Mouse (Mus musculus) neural tube, embryonic 14.5 days (tissue): ENCODE measurements around the gene Ly6g6e. TPM values are rescaled to one million over a fixed set of nuclear protein-coding genes. Genes with fewer than 3 reads are reported as not detected.

Experiments used
- ATAC-seq: fragments of 200-750 bp; cut with Nextera tagmentation; 2 replicates; pipeline ENCODE4 v1.8.0; 2017; ENCODE audit warnings: low read depth, mild to moderate bottlenecking, moderate TSS enrichment, moderate library complexity
- H3K27ac ChIP-seq: fragments of 300-500 bp; sonication (generic); 2 replicates; pipeline ENCODE4 v1.5.1; 2014; ENCODE audit warnings: low read depth, mild to moderate bottlenecking, control low read depth, low read length, moderate library complexity, mixed read lengths
- H3K27me3 ChIP-seq: fragments of 300-500 bp; sonication (generic); 2 replicates; pipeline ENCODE4 v1.6.1; 2014; ENCODE audit warnings: low read length; ENCODE audit not compliant: control insufficient read depth, insufficient read depth
- H3K36me3 ChIP-seq: fragments of 300-500 bp; sonication (generic); 2 replicates; pipeline ENCODE4 v1.6.1; 2014; ENCODE audit warnings: low read length, mixed read lengths; ENCODE audit not compliant: control insufficient read depth, insufficient read depth
- H3K4me1 ChIP-seq: fragments of 300-500 bp; sonication (generic); 2 replicates; pipeline ENCODE4 v1.6.1; 2014; ENCODE audit warnings: low read length; ENCODE audit not compliant: control insufficient read depth, insufficient read depth
- H3K4me2 ChIP-seq: fragments of 300-500 bp; sonication (generic); 2 replicates; pipeline ENCODE4 v1.6.1; 2014; ENCODE audit warnings: mild to moderate bottlenecking, low read depth, low read length, control low read depth
- H3K4me3 ChIP-seq: fragments of 300-500 bp; sonication (generic); 2 replicates; pipeline ENCODE4 v1.5.1; 2014; ENCODE audit warnings: low read depth, low read length, control low read depth, mixed read lengths
- H3K9ac ChIP-seq: fragments of 300-500 bp; sonication (generic); replicated peaks from 2 replicates; pipeline ENCODE4 v1.6.1; 2014; ENCODE audit warnings: low read depth, mild to moderate bottlenecking, control low read depth, low read length, mixed read lengths
- H3K9me3 ChIP-seq: fragments of 300-500 bp; sonication (generic); 2 replicates; pipeline ENCODE4 v1.6.1; 2016; ENCODE audit warnings: low read length; ENCODE audit not compliant: control insufficient read depth
- WGBS: fragments of 180-500 bp; shearing (Covaris S2); extraction: QIAGEN DNeasy Blood & Tissue Kit; methylation state at CpG from one replicate; pipeline ENCODE4 v1.1.7; 2014; 5-methylcytosine and 5-hydroxymethylcytosine counted together
- polyA plus RNA-seq: library from polyadenylated mRNA; unstranded; fragments of >200 nt; fragmentation: Nextera tagmentation; extraction: Ambion mirVana; gene quantifications from 2 replicates; pipeline ENCODE4 v1.2.1, GENCODE M21; 2014

Ly6g6e gene
- polyA plus RNA-seq, 1 experiment from 2014 or later, result 0.66 TPM

DNA sequence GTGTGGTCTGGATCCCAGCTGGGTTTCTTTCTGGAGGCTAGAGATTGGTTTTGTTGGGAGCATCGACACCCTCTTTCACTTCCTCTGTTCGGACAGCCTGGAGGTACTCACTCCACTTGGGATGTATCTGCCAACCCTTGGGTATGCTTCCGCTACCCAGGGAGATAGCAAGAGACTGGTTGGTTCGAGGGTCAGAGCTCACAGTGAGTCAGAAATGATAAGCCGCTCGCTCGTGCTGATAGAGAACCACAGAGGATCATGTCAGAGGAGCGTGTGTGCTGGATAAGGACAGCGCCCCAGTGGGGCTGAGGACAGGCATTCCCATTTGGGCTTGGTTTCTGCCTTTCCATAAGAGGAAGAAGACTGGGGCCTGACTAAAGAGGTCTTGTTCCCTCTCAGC, 3.1 kb downstream of the Ly6g6e start:
- H3K36me3 ChIP-seq, result no peaks in the 10 kb centered on the region
- no peak for ATAC-seq
- H3K9ac ChIP-seq, result no peak overlapping the region

DNA sequence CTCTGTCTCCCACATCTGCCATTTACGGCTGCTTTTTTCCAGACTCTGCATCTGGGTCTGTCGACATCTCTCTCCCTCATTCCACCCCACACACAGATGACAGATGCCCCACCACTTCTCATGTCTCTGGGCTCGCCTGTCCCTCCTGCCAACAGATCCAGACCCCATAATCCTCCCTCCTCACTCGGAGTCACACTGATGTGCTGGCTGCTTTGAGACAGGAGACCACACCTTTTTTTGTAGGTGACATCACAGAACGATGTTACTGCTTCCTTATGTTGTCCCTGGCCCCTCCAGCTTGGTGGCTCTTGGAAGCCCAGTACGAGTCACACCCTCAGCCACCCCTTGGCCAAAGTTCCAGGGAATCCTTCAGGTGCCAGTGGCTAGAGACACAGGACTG, 3.5 kb downstream of the Ly6g6e start:
- 67% methylated on average over 6 of the region's 6 CpGs for WGBS
- H3K9ac ChIP-seq, result no peak overlapping the region
- H3K4me1 ChIP-seq, result peaks cover 5% of the 10 kb centered on the region; the same call in 1 of the 2 replicates
- no peak overlapping the region for H3K4me3 ChIP-seq
- no peaks in the 10 kb centered on the region for H3K36me3 ChIP-seq
- H3K4me2 ChIP-seq, result no peak overlapping the region
- ATAC-seq, result no peak
- no peaks in the 10 kb centered on the region for H3K27me3 ChIP-seq
- no peaks in the 10 kb centered on the region for H3K9me3 ChIP-seq
- no peak overlapping the region for H3K27ac ChIP-seq

More for the DNA sequence above, 3.1 kb downstream of the Ly6g6e start:
- H3K27ac ChIP-seq, result no peak overlapping the region
- no peaks in the 10 kb centered on the region for H3K9me3 ChIP-seq
- peaks cover 5% of the 10 kb centered on the region; the same call in 1 of the 2 replicates for H3K4me1 ChIP-seq
- no peaks in the 10 kb centered on the region for H3K27me3 ChIP-seq
- no peak overlapping the region for H3K4me3 ChIP-seq
- no peak overlapping the region for H3K4me2 ChIP-seq
- WGBS, result 68% methylated on average over 9 of the region's 9 CpGs

DNA sequence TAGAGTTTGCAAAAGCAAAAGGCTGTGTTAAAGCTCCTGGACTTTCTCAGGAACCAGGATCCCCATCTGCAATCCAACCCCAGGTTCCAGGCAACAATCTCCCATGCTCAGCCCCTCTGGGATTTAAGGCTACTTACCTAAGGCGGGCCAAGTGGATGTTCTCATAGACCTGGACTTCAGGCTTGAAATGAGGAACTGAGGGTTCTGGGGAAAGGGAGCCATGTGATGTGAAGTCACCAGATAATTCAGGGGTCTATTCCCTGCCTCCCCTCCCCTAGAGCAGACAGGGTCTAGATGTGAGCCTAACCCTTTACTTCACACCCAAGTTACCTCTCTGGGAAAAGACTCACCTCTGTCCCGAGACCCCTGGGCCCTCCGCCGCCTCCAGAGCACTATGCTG, 4.0 kb downstream of the Ly6g6e start:
- H3K4me2 ChIP-seq, result no peak overlapping the region
- H3K9me3 ChIP-seq, result no peaks in the 10 kb centered on the region
- peaks cover 5% of the 10 kb centered on the region; the same call in 1 of the 2 replicates for H3K4me1 ChIP-seq
- H3K9ac ChIP-seq, result no peak overlapping the region
- no peaks in the 10 kb centered on the region for H3K27me3 ChIP-seq
- 81% methylated on average over 4 of the region's 4 CpGs for WGBS
- no peaks in the 10 kb centered on the region for H3K36me3 ChIP-seq
- H3K27ac ChIP-seq, result no peak overlapping the region
- H3K4me3 ChIP-seq, result no peak overlapping the region
- no peak for ATAC-seq

DNA sequence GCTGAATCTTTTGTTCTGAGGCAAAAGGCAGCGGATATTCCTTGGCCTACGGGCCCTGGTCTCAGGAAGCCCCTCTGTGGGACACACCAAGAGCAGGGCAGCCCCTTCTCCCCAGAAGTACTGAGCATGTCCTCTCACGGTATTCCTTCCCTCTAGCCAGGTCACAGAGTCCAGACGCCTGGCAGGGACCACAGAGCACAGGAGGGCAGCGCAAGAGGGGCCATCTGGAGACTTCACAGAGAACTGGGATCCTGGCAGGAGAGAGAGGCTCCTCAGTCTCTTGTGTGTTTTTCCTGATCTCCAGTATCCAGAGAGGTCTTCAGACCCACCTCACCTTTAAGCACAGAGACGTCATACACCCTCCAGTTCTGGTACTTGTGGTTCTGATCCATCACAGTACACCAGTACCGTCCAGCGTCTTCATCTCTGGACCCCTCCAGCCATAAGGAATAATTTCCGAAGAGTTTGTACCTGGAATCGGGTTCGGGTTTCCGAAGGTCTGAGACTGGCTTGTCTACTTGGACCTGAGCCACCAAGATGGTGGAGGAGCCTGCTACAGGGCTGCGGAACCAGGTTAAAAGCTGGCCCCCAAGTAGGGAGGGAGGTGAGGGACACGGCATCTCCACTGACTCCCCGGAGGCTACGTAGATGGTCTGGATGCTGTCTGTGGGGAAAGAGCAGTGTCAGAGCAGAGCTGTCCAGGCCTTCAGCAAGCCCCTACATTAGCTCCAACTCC, 6.3 kb downstream of the Ly6g6e start:
- Histone ChIP-seq H3K9me3 (no peaks in the 10 kb centered on the region), H3K4me2 (no peak overlapping the region), H3K4me3 (no peak overlapping the region), H3K27me3 (no peaks in the 10 kb centered on the region), H3K27ac (no peak overlapping the region), H3K4me1 (peaks cover 1% of the 10 kb centered on the region; the same call in 1 of the 2 replicates), H3K36me3 (no peaks in the 10 kb centered on the region), H3K9ac (no peak overlapping the region)
- 87% methylated on average over 16 of the region's 16 CpGs for WGBS
- no peak for ATAC-seq

DNA sequence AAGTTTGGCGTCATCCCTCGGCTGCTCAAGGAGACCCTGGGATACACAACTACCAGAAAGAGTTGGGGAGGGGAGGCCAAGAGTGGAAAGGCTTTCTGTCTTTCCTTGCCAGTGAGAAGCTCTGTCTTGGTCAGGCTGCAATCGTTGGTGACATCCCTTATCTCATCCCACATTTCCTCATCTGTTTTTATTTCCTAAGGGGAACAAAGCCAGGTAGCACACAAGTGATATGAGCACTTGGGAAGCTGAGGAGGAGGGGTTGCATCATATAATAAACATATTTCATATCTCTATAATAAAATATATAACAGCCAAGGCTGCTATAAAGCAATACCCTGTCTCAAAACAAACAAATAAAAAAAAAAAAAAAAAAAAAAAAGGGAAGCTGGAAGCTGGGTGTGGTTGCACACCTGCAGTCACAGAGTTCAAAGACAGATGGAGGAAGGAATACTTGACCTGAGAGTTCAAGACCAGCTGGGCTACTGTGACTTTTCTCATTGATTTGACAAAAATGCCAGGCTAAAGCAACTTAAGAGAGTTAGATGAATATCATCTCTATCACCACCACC, 7.3 kb downstream of the Ly6g6e start:
- no peaks in the 10 kb centered on the region for H3K36me3 ChIP-seq

DNA sequence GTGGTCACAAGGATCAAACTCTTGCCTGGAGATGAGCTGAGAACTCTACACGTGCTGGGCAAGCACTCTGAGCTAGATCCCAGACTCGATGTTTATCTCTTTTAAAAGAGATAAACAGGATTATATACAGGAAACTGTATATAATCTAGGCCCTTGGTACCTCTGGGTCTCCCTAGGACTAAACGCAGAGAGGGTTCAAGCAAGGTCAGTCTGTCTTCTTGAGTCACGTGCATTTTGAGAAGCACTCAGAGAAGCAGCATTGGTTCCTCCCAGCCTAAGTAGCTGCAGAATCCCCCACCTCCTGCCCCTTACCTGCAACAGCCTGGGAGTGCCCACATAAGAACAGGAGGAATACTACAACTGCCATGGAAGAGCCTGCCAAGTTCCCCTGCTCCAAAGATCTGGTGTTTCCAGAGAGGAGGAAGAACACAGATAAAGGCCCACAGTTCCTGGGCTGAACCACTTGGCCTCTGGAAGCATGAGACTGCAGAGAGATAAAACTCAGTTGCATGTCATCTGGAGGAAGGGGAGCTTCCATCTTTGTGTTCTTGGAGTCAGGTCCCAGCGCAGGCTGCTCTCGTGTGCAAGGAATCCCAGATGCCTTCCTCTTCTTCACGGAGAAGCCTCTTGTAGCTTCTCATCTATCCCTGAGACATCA, 8.6 kb downstream of the Ly6g6e start, which contains the start of gene Ly6g6f:
Gene Ly6g6f (minus strand): TSS at position 403 of the 658 bp plus-strand sequence.
- WGBS, result 82% methylated on average over 7 of the region's 7 CpGs
- Histone ChIP-seq H3K9me3 (no peaks in the 10 kb centered on the region), H3K27ac (no peak within 1 kb of the TSS), H3K36me3 (no peaks in the 10 kb centered on the region), H3K4me1 (peaks cover 5% of the 10 kb centered on the region), H3K9ac (no peak within 1 kb of the TSS), H3K4me2 (no peak within 1 kb of the TSS), H3K4me3 (no peak within 1 kb of the TSS), H3K27me3 (no peaks in the 10 kb centered on the region)
- no peak for ATAC-seq

More for the DNA sequence above, 7.3 kb downstream of the Ly6g6e start:
- Histone ChIP-seq H3K9ac (no peak overlapping the region), H3K9me3 (no peaks in the 10 kb centered on the region), H3K27ac (no peak overlapping the region), H3K27me3 (no peaks in the 10 kb centered on the region), H3K4me2 (no peak overlapping the region), H3K4me3 (no peak overlapping the region), H3K4me1 (no peaks in the 10 kb centered on the region)
- ATAC-seq, result no peak
- 79% methylated on average over 3 of the region's 3 CpGs for whole genome bisulfite sequencing

DNA sequence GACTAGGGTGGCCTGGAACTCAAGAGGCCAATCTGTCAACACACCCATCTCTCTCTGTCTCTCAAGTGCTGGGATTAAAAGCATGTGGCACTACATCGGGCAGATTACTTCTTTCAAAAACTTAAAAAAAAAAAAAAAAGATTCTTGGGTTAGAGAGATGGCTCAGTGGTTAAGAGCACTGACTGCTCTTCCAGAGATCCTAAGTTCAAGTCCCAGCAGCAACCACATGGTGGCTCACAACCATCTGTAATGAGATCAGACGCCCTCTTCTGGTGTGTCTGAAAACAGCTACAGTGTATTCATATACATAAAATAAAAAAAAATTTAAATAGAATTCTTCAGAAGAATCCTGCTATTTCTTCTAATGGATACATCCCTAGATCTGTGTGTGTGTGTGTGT, 11.4 kb downstream of the Ly6g6e start:
- WGBS, result 54% methylated on average over 2 of the region's 2 CpGs

DNA sequence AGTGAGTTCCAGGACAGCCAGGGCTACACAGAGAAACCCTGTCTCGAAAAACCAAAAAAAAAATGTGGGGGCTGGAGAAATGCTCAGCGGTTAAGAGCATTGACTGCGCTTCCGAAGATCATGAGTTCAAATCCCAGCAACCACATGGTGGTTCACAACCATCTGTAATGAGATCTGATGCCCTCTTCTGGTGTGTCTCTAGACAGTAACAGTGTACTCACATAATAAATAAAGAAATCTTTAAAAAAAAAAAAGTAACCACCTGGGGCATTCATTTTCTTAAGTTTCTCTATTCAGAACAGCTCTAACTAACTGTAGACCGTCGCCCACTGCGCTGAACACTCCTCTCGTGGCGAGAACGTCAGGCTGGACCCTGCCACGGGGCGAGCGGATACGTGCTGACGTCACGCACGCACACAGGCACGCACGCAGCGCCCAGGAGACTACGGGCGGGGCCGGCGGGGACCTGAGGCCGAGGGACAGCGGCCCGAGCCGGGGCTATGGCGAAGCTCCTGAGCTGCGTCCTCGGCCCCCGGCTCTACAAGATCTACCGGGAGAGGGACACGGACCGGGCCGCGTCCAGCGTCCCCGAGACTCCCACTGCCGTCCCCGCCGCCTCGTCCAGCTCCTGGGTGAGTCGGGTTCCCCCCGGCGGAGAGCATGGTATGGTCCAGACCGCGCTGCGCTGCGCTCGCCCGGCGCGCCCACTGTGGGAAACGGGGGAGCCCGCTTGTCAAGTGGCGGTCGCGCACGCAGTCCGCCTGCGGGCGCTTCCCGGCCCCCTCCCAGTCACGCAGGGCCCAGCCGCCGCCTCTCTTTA, 12.3 kb downstream of the Ly6g6e start, which contains the start of gene Abhd16a:
Gene Abhd16a (plus strand): TSS at position 439 of the 820 bp plus-strand sequence.
- ATAC-seq, result peak; percentile 98

More for the DNA sequence above, 11.4 kb downstream of the Ly6g6e start:
- Histone ChIP-seq H3K9me3 (no peaks in the 10 kb centered on the region), H3K27me3 (no peaks in the 10 kb centered on the region), H3K36me3 (no peaks in the 10 kb centered on the region; the same call in 1 of the 2 replicates), H3K9ac (no peak overlapping the region), H3K27ac (no peak overlapping the region), H3K4me2 (no peak overlapping the region), H3K4me1 (peaks cover 11% of the 10 kb centered on the region), H3K4me3 (no peak overlapping the region)
- no peak for ATAC-seq

More for the DNA sequence above, 12.3 kb downstream of the Ly6g6e start, which contains the start of gene Abhd16a:
- Histone ChIP-seq H3K36me3 (peaks cover under 1% of the 10 kb centered on the region; the same call in 1 of the 2 replicates), H3K4me1 (peaks cover 11% of the 10 kb centered on the region), H3K4me2 (peak within 1 kb of the TSS; percentile 54), H3K9me3 (no peaks in the 10 kb centered on the region), H3K4me3 (peak within 1 kb of the TSS; percentile 52), H3K27me3 (no peaks in the 10 kb centered on the region), H3K27ac (peak within 1 kb of the TSS; percentile 97), H3K9ac (peak within 1 kb of the TSS; percentile 81)
- WGBS, result 4% methylated on average over 63 of the region's 67 CpGs
